In the genomic region with DNA sequence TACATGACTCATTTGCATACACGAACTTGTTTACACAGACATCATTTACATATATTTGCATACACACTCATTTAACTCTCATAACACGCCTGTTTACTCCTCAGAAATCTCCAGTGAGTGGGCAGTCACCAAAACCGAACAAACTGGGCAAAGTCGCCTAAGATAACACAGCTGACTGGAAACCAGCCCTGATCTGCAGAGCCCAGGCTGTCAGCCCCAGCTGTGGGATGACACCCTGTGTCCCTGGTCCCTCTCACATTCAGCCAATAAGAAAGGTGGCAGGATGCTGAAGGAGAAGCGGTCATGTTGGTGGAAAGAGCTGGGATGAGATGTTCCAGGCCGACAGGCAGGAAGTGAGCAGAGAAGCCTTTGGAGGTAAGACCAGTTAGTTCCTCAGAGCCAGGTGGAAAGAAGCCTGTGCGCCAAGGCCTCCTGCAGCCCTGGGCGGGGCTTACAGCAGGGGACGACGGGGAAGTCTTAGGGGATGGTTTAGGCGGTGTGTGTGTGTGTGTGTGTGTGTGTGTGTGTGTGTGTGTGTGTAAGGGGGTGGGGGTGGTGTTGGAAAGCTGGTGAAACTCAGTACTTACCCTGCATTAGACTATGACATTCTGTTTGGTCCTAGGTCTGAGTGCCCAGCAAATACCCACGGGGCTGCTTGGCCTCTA, we compare ENCODE assay signal across 15 mouse cellular contexts.
DNase-seq lines count a peak whose midpoint lies in the region; ATAC-seq lines count a peak whose summit lies in the region.
"Had no signal": no experiment of that assay in that cellular context is flagged by ENCODE, and none has a peak within 500 bp of the region (broad histone marks: within the 10 kb centered on the region; RNA-seq: fewer than 3 reads in every experiment).

No protein-coding gene starts in this region.

- no peak overlapping the region for H3K9ac ChIP-seq in limb, embryonic 11.5 days (ENCODE audit: low read length)
- H3K9ac ChIP-seq in intestine, embryonic 15.5 days, result no peak overlapping the region
- H3K9ac ChIP-seq: limb, embryonic 13.5 days; liver, embryonic 14.5 days had no signal

- no peaks in the 10 kb centered on the region for H3K36me3 ChIP-seq in limb, embryonic 11.5 days (ENCODE audit: control insufficient read depth, insufficient read depth, low read length)
- H3K36me3 ChIP-seq in limb, embryonic 10.5 days, result no peaks in the 10 kb centered on the region
- H3K36me3 ChIP-seq in intestine, embryonic 15.5 days, result no peaks in the 10 kb centered on the region
- H3K36me3 ChIP-seq: limb, embryonic 13.5 days had no signal

- H3K4me2 ChIP-seq in limb, embryonic 11.5 days (ENCODE audit: low read depth, severe bottlenecking), result no peak overlapping the region
- H3K4me2 ChIP-seq in intestine, embryonic 15.5 days (replicated peaks), result no peak overlapping the region
- H3K4me2 ChIP-seq: limb, embryonic 13.5 days had no signal

- no peaks in the 10 kb centered on the region for H3K9me3 ChIP-seq in limb, embryonic 11.5 days (ENCODE audit: control insufficient read depth, low read length)
- H3K9me3 ChIP-seq in limb, embryonic 10.5 days (replicated peaks), result no peaks in the 10 kb centered on the region
- H3K9me3 ChIP-seq in intestine, embryonic 15.5 days, result no peaks in the 10 kb centered on the region
- H3K9me3 ChIP-seq: limb, embryonic 13.5 days had no signal

- no peak overlapping the region for H3K27ac ChIP-seq in limb, embryonic 11.5 days (replicated peaks; ENCODE audit: low read depth, low read length)
- H3K27ac ChIP-seq in limb, embryonic 10.5 days, result no peak overlapping the region
- no peak overlapping the region for H3K27ac ChIP-seq in intestine, embryonic 15.5 days
- H3K27ac ChIP-seq: limb, embryonic 13.5 days; liver, embryonic 14.5 days had no signal

- 0 out of 2 replicates have a peak, but pooled peaks have one; percentile 13 for ATAC-seq in limb, embryonic 11.5 days (ENCODE audit: insufficient number of reproducible peaks, low FRiP score, low TSS enrichment, low read depth)
- ATAC-seq in common myeloid progenitor, adult 5-6 weeks (replicated peaks; ENCODE audit: low read depth, poor library complexity, severe bottlenecking), result 0 out of 2 replicates have a peak, but pooled peaks have one; percentile 17
- 0 out of 2 replicates have a peak, but pooled peaks have one; percentile 28 for ATAC-seq in intestine, embryonic 15.5 days
- ATAC-seq: lung, postnatal 0 days had no signal

- 0 out of 2 replicates have a peak, but pooled peaks cover 4% of the 10 kb centered on the region for H3K4me1 ChIP-seq in limb, embryonic 11.5 days (ENCODE audit: control insufficient read depth, insufficient read depth, low read length)
- peaks cover 42% of the 10 kb centered on the region for H3K4me1 ChIP-seq in limb, embryonic 10.5 days
- no peaks in the 10 kb centered on the region for H3K4me1 ChIP-seq in intestine, embryonic 15.5 days (replicated peaks)

- 46% methylated on average over 12 of the region's 12 CpGs for WGBS in limb, embryonic 11.5 days
- 56% methylated on average over 12 of the region's 12 CpGs for WGBS in limb, embryonic 10.5 days
- 48% methylated on average over 12 of the region's 12 CpGs for WGBS in intestine, embryonic 15.5 days

- no peak overlapping the region for H3K4me3 ChIP-seq in limb, embryonic 11.5 days (ENCODE audit: low read depth, low read length)
- H3K4me3 ChIP-seq in limb, embryonic 10.5 days, result no peak overlapping the region
- H3K4me3 ChIP-seq in intestine, embryonic 15.5 days (replicated peaks), result no peak overlapping the region
- H3K4me3 ChIP-seq: limb, embryonic 13.5 days had no signal

- no peaks in the 10 kb centered on the region for H3K27me3 ChIP-seq in limb, embryonic 11.5 days (ENCODE audit: control insufficient read depth, insufficient read depth, low read length)
- no peaks in the 10 kb centered on the region for H3K27me3 ChIP-seq in limb, embryonic 10.5 days (ENCODE audit: low read depth, poor library complexity, severe bottlenecking)
- no peaks in the 10 kb centered on the region for H3K27me3 ChIP-seq in intestine, embryonic 15.5 days (replicated peaks)
- H3K27me3 ChIP-seq: limb, embryonic 13.5 days had no signal

- DNase-seq in limb, embryonic 11.5 days (ENCODE audit: low spot score), result no peak
- DNase-seq in limb, embryonic 10.5 days (ENCODE audit: low spot score), result no peak
- DNase-seq in ES-CJ7 (ENCODE audit: low read depth, low spot score) (peak; percentile 23), MN1 (ENCODE audit: low spot score) (no peak)
- DNase-seq in ovary, postnatal 36 days (ENCODE audit: low spot score), result no peak
- DNase-seq: adrenal gland, postnatal 14 days; cerebellum, adult 11-12 months; cerebellum, postnatal 25 days; gastrocnemius, postnatal 14 days; thymus, postnatal 14 days had no signal
